Mouse (Mus musculus) large intestine, adult 2 months (tissue): ENCODE measurements around the gene Olfr967. TPM values are rescaled to one million over a fixed set of nuclear protein-coding genes. Genes with fewer than 3 reads are reported as not detected.
"Not testable (repeated sequence)": the region's sequence is repeated elsewhere in the genome, so short reads cannot be mapped to it uniquely, and the experiment has no call there.

ENCODE experiments used
- DNase-seq: peaks from one replicate; pipeline ENCODE4 v3.0.0-alpha.2; 2012; ENCODE audit warnings: low read depth, low spot score
- WGBS: fragments of 180-500 bp; shearing (Covaris S2); methylation state at CpG from one replicate; pipeline ENCODE4 v1.1.7; 2018; 5-methylcytosine and 5-hydroxymethylcytosine counted together
- polyA plus RNA-seq: library from polyadenylated mRNA; depleted of rRNA; stranded (reverse); fragments of >200 nt; gene quantifications from 2 replicates; pipeline ENCODE4 v1.2.3, GENCODE M21; 2012; rRNA removed

Olfr967 gene
- not detected in 2 replicates for polyA plus RNA-seq

- DNase-seq = no peak
These were observed at the start of gene Olfr967 for GRCm38 (mm10) chr9:39745949-39746348. Olfr967 (plus strand) TSS chr9:39746249.

GRCm38 (mm10) chr9:39701123-39701522 lies 44.9 kb upstream of the Olfr967 start:
- DNase-seq = not testable (repeated sequence)
- WGBS = 85% methylated on average over 8 of the region's 8 CpGs

GRCm38 (mm10) chr9:39707017-39707416 lies 39.0 kb upstream of the Olfr967 start, which contains the start of gene Olfr149:
Olfr149 (minus strand) TSS chr9:39707117.
- DNase-seq = no peak

- 46% methylated on average over 3 of the region's 3 CpGs for WGBS
- DNase-seq = no peak
These were observed 37.1 kb upstream of the Olfr967 start for GRCm38 (mm10) chr9:39708958-39709357.

- DNase-seq = no peak
These were observed 35.0 kb upstream of the Olfr967 start, which contains the start of gene Olfr965 for GRCm38 (mm10) chr9:39711053-39711452. Olfr965 (plus strand) TSS chr9:39711353.

- no peak for DNase-seq
These were observed 15.4 kb upstream of the Olfr967 start, which contains the start of gene Olfr150 for GRCm38 (mm10) chr9:39730678-39731077. Olfr150 (plus strand) TSS chr9:39730978.

GRCm38 (mm10) chr9:39740741-39741140 lies 5.3 kb upstream of the Olfr967 start:
- no peak for DNase-seq
- 52% methylated on average over 1 of the region's 1 CpGs for WGBS

- DNase-seq = no peak
- 77% methylated on average over 1 of the region's 1 CpGs for WGBS
These were observed 379 bp downstream of the Olfr967 start for GRCm38 (mm10) chr9:39746428-39746827.

GRCm38 (mm10) chr9:39783153-39783552 lies 37.1 kb downstream of the Olfr967 start, which contains the start of gene Olfr968:
Olfr968 (minus strand) TSS chr9:39783253.
- WGBS = 71% methylated on average over 1 of the region's 1 CpGs
- no peak for DNase-seq

GRCm38 (mm10) chr9:39790558-39790957 lies 44.5 kb downstream of the Olfr967 start, which contains the start of gene Olfr969:
Olfr969 (plus strand) TSS chr9:39790945.
- WGBS = 70% methylated on average over 2 of the region's 2 CpGs
- no peak for DNase-seq

Other genes with a start within 250 kb of the Olfr967 start
- gene Olfr957, start 230.4 kb upstream of the Olfr967 start, polyA plus RNA-seq = not detected in 2 replicates
- gene Olfr958, start 192.2 kb upstream of the Olfr967 start, polyA plus RNA-seq = not detected in 2 replicates
- not detected in 2 replicates for gene Olfr959, start 170.7 kb upstream of the Olfr967 start, polyA plus RNA-seq
- gene AW551984, start 141.8 kb upstream of the Olfr967 start, polyA plus RNA-seq = 0.49 and 0.53 TPM in 2 replicates
- gene Olfr148, start 135.6 kb upstream of the Olfr967 start, polyA plus RNA-seq = not detected in 2 replicates
- not detected in 2 replicates for gene Olfr960, start 124.9 kb upstream of the Olfr967 start, polyA plus RNA-seq
- gene Olfr961, start 101.2 kb upstream of the Olfr967 start, polyA plus RNA-seq = not detected in 2 replicates
- gene Olfr963, start 79.0 kb upstream of the Olfr967 start, polyA plus RNA-seq = not detected in 2 replicates
- gene Olfr149, start 39.1 kb upstream of the Olfr967 start, polyA plus RNA-seq = not detected in 2 replicates
- gene Olfr965, start 34.9 kb upstream of the Olfr967 start, polyA plus RNA-seq = not detected in 2 replicates
- not detected in 2 replicates for gene Olfr150, start 15.3 kb upstream of the Olfr967 start, polyA plus RNA-seq
- not detected in 2 replicates for gene Olfr968, start 37.0 kb downstream of the Olfr967 start, polyA plus RNA-seq
- not detected in 2 replicates for gene Olfr969, start 44.7 kb downstream of the Olfr967 start, polyA plus RNA-seq
- gene Olfr970, start 62.6 kb downstream of the Olfr967 start, polyA plus RNA-seq = not detected in 2 replicates
- gene Olfr971, start 90.6 kb downstream of the Olfr967 start, polyA plus RNA-seq = not detected in 2 replicates
- not detected in 2 replicates for gene Olfr972, start 120.2 kb downstream of the Olfr967 start, polyA plus RNA-seq
- gene Olfr229, start 161.1 kb downstream of the Olfr967 start, polyA plus RNA-seq = not detected in 2 replicates
- not detected in 2 replicates for gene Olfr974, start 191.3 kb downstream of the Olfr967 start, polyA plus RNA-seq
- gene Olfr975, start 205.8 kb downstream of the Olfr967 start, polyA plus RNA-seq = not detected in 2 replicates
- gene Olfr976, start 214.9 kb downstream of the Olfr967 start, polyA plus RNA-seq = not detected in 2 replicates
- gene Olfr978, start 245.9 kb downstream of the Olfr967 start, polyA plus RNA-seq = not detected in 2 replicates